Mouse (Mus musculus) Patski (cell line): ENCODE results near the gene Spata31d1b. TPM values are rescaled to one million over a fixed set of nuclear protein-coding genes. Genes with fewer than 3 reads are reported as not detected.
A peak's percentile ranks its signal among the peaks of the same experiment; 100 is the strongest.
"Not testable (repeated sequence)": the region's sequence is repeated elsewhere in the genome, so short reads cannot be mapped to it uniquely, and the experiment has no call there.

Source experiments
- ATAC-seq: fragments of 100-300 bp; one replicate; pipeline ENCODE4 v1.8.0; 2021
- CTCF ChIA-PET: fragments of 350-600 bp; sonication (Branson Sonifier 250); formaldehyde crosslinking; loops from one replicate; lab custom pipeline; 2022; ENCODE audit warnings: inconsistent platforms; lab: Charles Lee
- POLR2A ChIA-PET: fragments of 350-600 bp; sonication (Branson Sonifier 250); formaldehyde crosslinking; loops from one replicate; lab custom pipeline; 2022; ENCODE audit warnings: antibody characterized with exemption, inconsistent platforms; lab: Charles Lee
- DNase-seq: peaks from one replicate; pipeline ENCODE4 v3.0.0-alpha.2; 2011; ENCODE audit warnings: low read depth, low spot score
- H3K27me3 ChIP-seq: fragments of 371-371 bp; one replicate; pipeline ENCODE4 v1.5.1; 2021
- CTCF ChIP-seq: fragments of 100-300 bp; IDR thresholded peaks from one replicate; pipeline ENCODE4 v1.5.1; 2021
- in situ Hi-C: fragments of 300-500 bp; cut with MboI; formaldehyde crosslinking; loops from 3 replicates; pipeline ENCODE4 v1.11.1; 2018; ENCODE audit warnings: low pct_unique_long_range_greater_than_20kb, mixed read lengths
- polyA plus RNA-seq: library from polyadenylated mRNA; unstranded; gene quantifications from one replicate; pipeline ENCODE4 v1.2.3, GENCODE M21; 2021

Gene Spata31d1b
- polyA plus RNA-seq, 1 experiment from 2014 or later = not detected

DNA sequence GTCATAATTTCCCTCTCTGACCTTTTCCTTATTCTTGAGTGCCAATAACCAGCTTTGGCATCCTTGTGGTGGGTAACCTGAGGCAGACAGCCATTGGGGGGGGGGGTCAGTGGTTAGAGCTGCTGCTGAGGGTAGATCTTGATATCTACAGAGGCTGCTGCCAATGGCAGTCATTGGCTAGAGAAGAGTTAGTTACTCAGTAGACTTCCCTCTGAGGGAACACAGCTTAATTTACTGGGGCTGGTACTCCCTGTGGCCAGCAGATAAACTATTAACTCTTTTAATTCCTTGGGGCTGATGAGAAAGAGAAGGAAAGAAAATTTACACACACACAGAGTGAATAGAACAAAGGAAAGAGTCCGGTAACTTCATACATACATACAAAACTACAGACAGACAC, 7.4 kb downstream of the Spata31d1b start:
- ATAC-seq (no peak), DNase-seq (no peak)
- ChIA-PET POLR2A (no interaction called here), CTCF (interaction anchor here (0.6 to 1.7 kb wide), 2 partner anchors 9 kb away, joined by 3 to 5 read pairs; no protein-coding TSS in a partner anchor)
- TF ChIP-seq CTCF = no peak
- in situ Hi-C loops = no loop called here
- H3K27me3 ChIP-seq = no peaks in the 10 kb centered on the region

DNA sequence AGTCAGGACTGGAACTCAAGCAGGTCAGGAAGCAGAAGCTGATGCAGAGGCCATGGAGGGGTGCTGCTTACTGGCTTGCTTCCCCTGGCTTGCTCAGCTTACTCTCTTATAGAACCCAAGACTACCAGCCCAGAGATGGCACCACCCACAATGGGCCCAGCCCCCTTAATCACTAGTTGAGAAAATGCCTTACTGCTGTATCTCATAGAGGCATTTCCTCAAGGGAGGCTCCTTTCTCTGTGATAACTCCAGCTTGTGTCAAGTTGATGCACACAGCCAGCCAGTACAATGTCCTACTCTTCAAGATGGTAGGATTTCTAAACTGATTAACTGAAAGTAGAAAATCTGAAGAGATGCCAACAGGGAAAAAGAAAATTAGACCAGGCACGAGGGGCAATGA, 10.0 kb downstream of the Spata31d1b start:
- ATAC-seq, POLR2A ChIA-PET, H3K27me3 ChIP-seq, DNase-seq, CTCF ChIA-PET: not testable (repeated sequence)
- in situ Hi-C loops = loop anchor here (10.0 kb wide), 1 partner anchor 1087 kb away; no protein-coding TSS in a partner anchor

DNA sequence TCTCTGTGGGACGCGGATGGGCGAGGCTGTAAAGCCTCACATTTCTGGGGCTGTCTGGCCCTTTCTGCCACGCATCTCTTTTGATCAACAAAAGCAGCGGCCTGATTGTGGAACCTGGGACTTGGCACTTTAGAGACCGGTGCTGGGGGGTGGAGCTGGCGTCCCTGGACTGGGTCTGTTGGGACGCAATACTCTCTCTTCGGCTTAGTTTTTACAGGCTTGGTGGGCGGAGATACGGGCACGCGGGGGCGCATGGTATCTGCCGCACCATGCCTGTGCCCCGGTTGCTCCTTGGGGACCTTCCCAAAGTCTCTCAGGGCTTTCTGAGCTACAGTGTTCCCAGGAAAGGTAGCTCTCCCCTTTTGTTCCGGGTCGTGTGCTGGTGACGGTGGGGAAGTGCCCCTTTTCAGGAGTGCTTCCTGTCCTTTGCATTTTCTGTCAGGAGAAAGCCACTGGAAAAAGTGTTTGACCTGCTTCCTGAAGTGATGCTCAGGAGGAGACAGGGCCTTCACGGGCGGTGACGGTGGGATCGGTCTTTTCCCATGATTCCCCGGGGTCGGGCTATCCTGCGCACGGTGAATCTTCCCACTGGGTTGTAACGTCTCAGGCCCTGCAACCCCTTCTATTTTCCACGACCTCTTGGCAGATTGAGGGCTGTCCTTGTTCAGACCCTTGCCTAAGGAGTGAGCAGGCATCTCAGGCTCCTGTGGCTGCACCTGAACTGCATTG, 14.2 kb downstream of the Spata31d1b start:
- ChIA-PET POLR2A (interaction anchor here (1.2 kb wide), 1 partner anchor 42 kb away, joined by 3 read pairs; no protein-coding TSS in a partner anchor), CTCF (no interaction called here)
- in situ Hi-C loops = loop anchor here (5.0 to 10.0 kb wide), 2 partner anchors 209 to 1092 kb away; no protein-coding TSS in a partner anchor

DNA sequence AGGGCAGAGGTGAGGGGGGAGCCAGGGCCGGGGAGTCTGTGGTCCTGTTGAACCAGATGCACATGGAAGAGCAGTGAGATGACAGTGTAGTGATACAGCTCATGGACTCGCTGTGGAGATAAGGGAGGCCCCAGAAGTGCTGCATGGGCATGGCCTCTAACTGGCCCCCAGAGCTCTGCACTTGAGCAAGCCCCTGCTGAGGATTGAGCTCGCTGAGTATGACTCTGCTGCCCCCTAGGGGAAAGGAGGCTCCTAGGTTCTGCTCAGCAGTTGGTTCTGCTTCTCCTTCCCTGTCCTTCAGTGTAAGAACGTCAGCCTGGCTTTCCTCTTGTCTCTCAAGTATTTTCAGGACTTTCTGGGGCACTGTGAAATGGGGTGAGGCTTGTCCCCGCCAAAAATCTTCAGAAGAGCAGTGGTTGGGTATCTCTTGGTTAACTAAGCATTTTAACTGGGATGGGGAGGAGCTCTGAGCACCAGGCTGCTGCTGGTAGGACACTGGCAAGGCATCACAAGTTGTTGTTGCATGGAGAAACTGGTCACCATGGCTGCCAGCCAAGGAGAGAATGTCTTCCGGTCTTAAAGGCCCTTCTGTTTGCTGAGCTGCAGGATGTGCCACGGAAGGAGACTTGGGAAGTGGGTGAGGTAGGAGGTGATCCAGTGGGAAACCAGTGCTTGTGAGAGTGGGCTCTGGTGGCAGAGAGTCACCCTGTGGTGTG, 16.5 kb downstream of the Spata31d1b start:
- in situ Hi-C loops = loop anchor here (5.0 to 10.0 kb wide), 2 partner anchors 211 to 1094 kb away; no protein-coding TSS in a partner anchor
- TF ChIP-seq CTCF = no peak
- CTCF ChIA-PET = interaction anchor here (0.7 to 2.1 kb wide), 32 partner anchors 9 to 251 kb away, joined by 3 to 14 read pairs (median 4); partner anchors contain the start of genes 1700014D04Rik, Golm1 and Spata31d1b
- DNase-seq = peak; percentile 33
- H3K27me3 ChIP-seq = no peaks in the 10 kb centered on the region
- peak; percentile 90 for ATAC-seq
- POLR2A ChIA-PET = interaction anchor here (0.6 to 1.0 kb wide), 3 partner anchors 29 to 1340 kb away, joined by 3 read pairs; no protein-coding TSS in a partner anchor

More for the DNA sequence above, 14.2 kb downstream of the Spata31d1b start:
- no peaks in the 10 kb centered on the region for H3K27me3 ChIP-seq
- no peak for TF ChIP-seq CTCF
- DNase-seq (no peak), ATAC-seq (no peak)

DNA sequence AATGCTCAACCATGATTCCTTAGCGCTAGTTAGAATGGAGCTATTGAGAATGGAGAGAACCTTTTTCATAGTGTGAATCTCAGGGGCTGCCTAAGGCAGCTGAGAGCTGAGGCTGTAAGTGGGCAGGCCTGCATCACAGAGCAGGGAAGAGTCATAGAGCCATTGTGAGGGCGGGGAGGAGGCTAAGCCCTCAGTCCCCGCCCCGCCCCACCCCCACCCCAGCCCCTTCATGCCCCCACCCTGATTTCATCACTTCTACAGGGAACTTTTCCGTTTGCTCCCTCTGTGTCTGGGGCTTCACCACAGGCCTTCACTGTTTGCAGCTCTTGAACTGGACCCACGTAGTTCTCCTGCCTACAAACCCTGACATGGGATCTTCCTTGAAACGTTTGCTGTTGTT, 19.6 kb downstream of the Spata31d1b start, which contains the start of gene Spata31d1d:
Gene Spata31d1d (minus strand): TSS at position 101 of the 400 bp plus-strand sequence.
- DNase-seq (no peak), ATAC-seq (no peak)
- ChIA-PET CTCF (interaction anchor here (1.0 to 1.1 kb wide), 2 partner anchors 9 to 97 kb away, joined by 3 to 5 read pairs; no protein-coding TSS in a partner anchor), POLR2A (no interaction called here)
- no peaks in the 10 kb centered on the region for H3K27me3 ChIP-seq
- in situ Hi-C loops = no loop called here
- TF ChIP-seq CTCF = no peak

DNA sequence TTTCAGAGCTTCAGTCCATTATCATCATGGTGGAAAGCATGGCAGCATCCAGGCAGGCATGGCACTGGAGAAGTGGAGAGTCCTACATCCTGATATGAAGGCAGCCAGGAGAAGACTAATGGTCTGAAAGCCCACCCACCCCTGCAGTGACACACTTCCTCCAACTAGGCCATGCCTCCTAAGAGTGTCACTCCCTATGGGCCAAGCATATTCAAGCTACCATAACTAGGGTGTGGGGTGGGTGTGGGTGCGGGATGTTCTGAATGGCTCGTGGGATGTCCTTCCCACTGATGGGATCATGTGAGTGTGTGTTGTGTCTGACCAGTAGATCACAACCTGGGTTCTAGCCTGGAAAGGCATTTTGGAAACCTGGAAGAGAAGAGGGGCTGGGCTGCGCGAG, 21.9 kb downstream of the Spata31d1b start:
- ChIA-PET CTCF (interaction anchor here (0.9 to 1.1 kb wide), 2 partner anchors 10 to 30 kb away, joined by 3 to 6 read pairs; no protein-coding TSS in a partner anchor), POLR2A (no interaction called here)
- DNase-seq (no peak), ATAC-seq (no peak)
- in situ Hi-C loops = no loop called here
- no peaks in the 10 kb centered on the region for H3K27me3 ChIP-seq
- no peak for TF ChIP-seq CTCF

DNA sequence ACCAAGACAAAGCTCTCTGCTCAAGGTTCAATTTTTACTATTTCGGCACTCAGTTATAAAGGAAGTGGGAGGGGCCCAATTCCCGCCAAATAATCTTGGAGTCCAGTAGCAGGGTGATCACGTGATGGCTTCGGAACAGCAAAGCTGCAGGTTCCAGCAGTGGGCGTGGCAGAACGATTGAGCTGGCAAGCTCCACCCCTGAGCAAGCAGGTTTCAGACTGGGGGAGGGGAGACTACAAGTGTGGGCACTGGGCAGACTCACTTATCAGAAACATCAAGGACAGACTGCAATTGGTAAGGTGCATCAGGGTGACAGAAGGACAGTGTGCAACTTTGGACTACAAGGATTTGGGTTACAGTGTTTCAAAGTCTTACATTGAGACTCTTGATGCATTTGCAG, 22.3 kb downstream of the Spata31d1b start:
- CTCF ChIA-PET = interaction anchor here (1.1 kb wide), 1 partner anchor 10 kb away, joined by 6 read pairs; no protein-coding TSS in a partner anchor
- in situ Hi-C loops, POLR2A ChIA-PET, H3K27me3 ChIP-seq, ATAC-seq, DNase-seq: not testable (repeated sequence)

DNA sequence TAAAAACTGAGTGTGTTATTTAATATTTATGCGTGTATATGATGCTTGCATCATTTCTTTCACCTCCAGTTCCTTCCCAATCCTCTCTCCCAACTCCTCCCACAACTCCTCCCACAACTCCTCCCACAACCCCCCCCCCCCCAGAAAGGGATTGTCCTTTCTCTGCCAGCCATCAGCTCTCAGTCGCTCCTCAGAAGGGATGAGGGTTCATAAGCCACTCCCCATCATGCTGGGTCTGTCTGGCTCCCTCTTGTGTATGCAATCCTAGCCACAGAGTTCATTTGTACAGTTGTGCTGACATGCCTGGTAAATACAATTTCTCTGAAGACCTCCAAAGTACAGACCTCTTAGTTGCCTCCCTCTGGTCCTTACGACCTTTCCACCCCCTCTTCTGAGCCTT, 23.1 kb downstream of the Spata31d1b start:
- no peak for ATAC-seq

DNA sequence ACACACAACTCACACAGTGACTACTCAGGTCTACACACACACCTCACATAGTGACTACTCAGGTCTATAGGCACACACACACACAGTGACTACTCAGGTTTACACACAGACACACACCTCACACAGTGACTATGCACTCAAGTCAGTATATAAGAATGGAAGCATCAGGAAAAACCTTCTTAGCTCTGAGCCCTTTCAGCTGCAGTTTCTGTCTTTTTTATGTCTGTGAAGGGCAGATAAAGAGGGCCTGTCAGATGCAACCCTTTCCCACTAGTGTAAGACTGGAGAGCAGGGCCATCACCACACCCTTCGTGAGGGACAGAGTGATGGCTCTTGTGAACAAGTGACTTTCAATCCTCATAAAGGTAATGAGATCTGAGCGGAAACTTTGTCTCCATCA, 26.4 kb downstream of the Spata31d1b start:
- CTCF ChIA-PET = no interaction called here
- POLR2A ChIA-PET = no interaction called here
- no peak for TF ChIP-seq CTCF

More for the DNA sequence above, 23.1 kb downstream of the Spata31d1b start:
- ChIA-PET POLR2A (no interaction called here), CTCF (no interaction called here)
- H3K27me3 ChIP-seq = no peaks in the 10 kb centered on the region
- in situ Hi-C loops = no loop called here
- no peak for DNase-seq
- no peak for TF ChIP-seq CTCF

DNA sequence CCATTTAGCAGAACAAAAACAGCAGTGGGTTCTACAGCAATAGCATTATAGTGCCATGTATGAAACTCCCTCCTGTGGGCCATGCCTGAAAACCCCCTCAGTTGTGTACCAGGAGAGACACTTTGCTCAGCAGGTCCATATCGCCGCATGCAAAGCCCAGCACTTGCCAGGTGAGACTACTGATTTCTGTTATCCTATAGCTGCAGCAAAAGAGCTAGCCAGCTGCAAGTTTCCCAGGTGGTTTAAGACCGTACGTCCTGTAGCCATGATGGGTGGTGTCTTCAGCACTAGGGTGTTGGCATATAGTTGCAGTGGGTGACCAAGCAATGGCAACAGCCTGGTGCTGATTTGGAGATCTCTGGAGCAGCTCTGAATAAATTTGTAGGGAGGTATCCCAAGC, 27.3 kb downstream of the Spata31d1b start:
- no peaks in the 10 kb centered on the region for H3K27me3 ChIP-seq
- ChIA-PET POLR2A (no interaction called here), CTCF (interaction anchor here (1.3 kb wide), 1 partner anchor 10 kb away, joined by 4 read pairs; no protein-coding TSS in a partner anchor)
- in situ Hi-C loops = no loop called here
- DNase-seq = no peak
- ATAC-seq = no peak
- TF ChIP-seq CTCF = no peak

More for the DNA sequence above, 26.4 kb downstream of the Spata31d1b start:
- H3K27me3 ChIP-seq = no peaks in the 10 kb centered on the region
- ATAC-seq = no peak
- in situ Hi-C loops = no loop called here
- DNase-seq = no peak
